Mouse (Mus musculus): ENCODE measurements around the gene Tinf2.

Tinf2 gene

GRCm38 (mm10) chr14:55644261-55644888, 37.2 kb downstream of the Tinf2 start:
- in situ Hi-C loops (cut with MboI; ENCODE audit: low pct_unique_long_range_greater_than_20kb in 1 of 2, low sequenced_read_pairs in 2 of 2, unreplicated experiment in 1 of 2), result no loop called here

- in situ Hi-C loops (cut with MboI; ENCODE audit: low pct_unique_long_range_greater_than_20kb in 1 of 2, low sequenced_read_pairs in 2 of 2, unreplicated experiment in 1 of 2), result no loop called here
Observed at GRCm38 (mm10) chr14:55643060-55643907, 38.3 kb downstream of the Tinf2 start, which contains the start of gene Tm9sf1. Gene Tm9sf1, minus strand, starts transcription at chr14:55643806.

- in situ Hi-C loops (cut with MboI; ENCODE audit: low pct_unique_long_range_greater_than_20kb in 1 of 2, low sequenced_read_pairs in 2 of 2, unreplicated experiment in 1 of 2), result no loop called here
Observed at GRCm38 (mm10) chr14:55642679-55643059, 39.0 kb downstream of the Tinf2 start.

- in situ Hi-C loops (cut with MboI; ENCODE audit: low pct_unique_long_range_greater_than_20kb in 1 of 2, low sequenced_read_pairs in 2 of 2, unreplicated experiment in 1 of 2), result no loop called here
Observed at GRCm38 (mm10) chr14:55641291-55641690, 40.3 kb downstream of the Tinf2 start.

GRCm38 (mm10) chr14:55640816-55641215, 40.8 kb downstream of the Tinf2 start:
- in situ Hi-C loops (cut with MboI; ENCODE audit: low pct_unique_long_range_greater_than_20kb in 1 of 2, low sequenced_read_pairs in 2 of 2, unreplicated experiment in 1 of 2), result no loop called here

- in situ Hi-C loops (cut with MboI; ENCODE audit: low pct_unique_long_range_greater_than_20kb in 1 of 2, low sequenced_read_pairs in 2 of 2, unreplicated experiment in 1 of 2), result no loop called here
Observed at GRCm38 (mm10) chr14:55637795-55638194, 43.8 kb downstream of the Tinf2 start, which contains the start of gene Gm49378. Gene Gm49378, minus strand, starts transcription at chr14:55637895.

GRCm38 (mm10) chr14:55635523-55636007, 46.1 kb downstream of the Tinf2 start, which contains the start of gene Ipo4:
Gene Ipo4, minus strand, starts transcription at chr14:55635957.
- in situ Hi-C loops (cut with MboI; ENCODE audit: low pct_unique_long_range_greater_than_20kb in 1 of 2, low sequenced_read_pairs in 2 of 2, unreplicated experiment in 1 of 2), result no loop called here

GRCm38 (mm10) chr14:55634874-55635522, 46.6 kb downstream of the Tinf2 start:
- in situ Hi-C loops (cut with MboI; ENCODE audit: low pct_unique_long_range_greater_than_20kb in 1 of 2, low sequenced_read_pairs in 2 of 2, unreplicated experiment in 1 of 2), result no loop called here

- in situ Hi-C loops (cut with MboI; ENCODE audit: low pct_unique_long_range_greater_than_20kb in 1 of 2, low sequenced_read_pairs in 2 of 2, unreplicated experiment in 1 of 2), result no loop called here
Observed at GRCm38 (mm10) chr14:55629312-55629711, 52.3 kb downstream of the Tinf2 start.

- in situ Hi-C loops (cut with MboI; ENCODE audit: low pct_unique_long_range_greater_than_20kb in 1 of 2, low sequenced_read_pairs in 2 of 2, unreplicated experiment in 1 of 2), result no loop called here
Observed at GRCm38 (mm10) chr14:55628077-55628827, 53.4 kb downstream of the Tinf2 start.
